Mouse (Mus musculus): ENCODE data around the gene Ccdc93. TPM values are rescaled to one million over a fixed set of nuclear protein-coding genes. Genes with fewer than 3 reads are reported as not detected.
A peak's percentile ranks its signal among the peaks of the same experiment; 100 is the strongest.

Gene Ccdc93
- polyA plus RNA-seq, 1 experiment from 2014 or later: 12.1 TPM

DNA sequence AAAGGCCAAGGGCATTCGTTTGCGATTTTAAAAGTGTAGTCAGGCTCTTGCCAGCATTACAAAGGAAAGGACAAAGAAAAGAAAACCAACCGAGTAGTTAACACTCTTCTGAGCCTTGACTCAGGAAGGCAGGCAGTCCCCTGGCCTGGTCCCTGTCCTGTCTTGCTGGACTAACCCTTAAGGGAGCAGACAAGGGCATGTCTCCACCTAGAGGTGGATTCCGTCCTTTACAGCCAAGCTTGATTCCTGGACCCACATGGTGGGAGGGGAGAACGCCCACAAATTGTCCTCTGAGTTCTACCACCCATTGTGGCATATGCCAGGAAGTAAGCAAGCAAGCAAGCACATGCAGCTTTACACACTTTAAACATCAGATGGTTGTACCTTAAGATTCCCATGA, 59.4 kb downstream of the Ccdc93 start:
- Histone ChIP-seq H3K27me3 (ENCODE audit: low read depth, poor library complexity, severe bottlenecking) (no peaks in the 10 kb centered on the region), H3K4me1 (no peaks in the 10 kb centered on the region), H3K9me3 (replicated peaks) (no peaks in the 10 kb centered on the region), H3K27ac (no peak overlapping the region), H3K4me3 (no peak overlapping the region), H3K36me3 (peaks cover 40% of the 10 kb centered on the region)
- peak; percentile 35 for DNase-seq (ENCODE audit: low spot score)
- 33% methylated on average over 5 of the region's 5 CpGs for WGBS

DNA sequence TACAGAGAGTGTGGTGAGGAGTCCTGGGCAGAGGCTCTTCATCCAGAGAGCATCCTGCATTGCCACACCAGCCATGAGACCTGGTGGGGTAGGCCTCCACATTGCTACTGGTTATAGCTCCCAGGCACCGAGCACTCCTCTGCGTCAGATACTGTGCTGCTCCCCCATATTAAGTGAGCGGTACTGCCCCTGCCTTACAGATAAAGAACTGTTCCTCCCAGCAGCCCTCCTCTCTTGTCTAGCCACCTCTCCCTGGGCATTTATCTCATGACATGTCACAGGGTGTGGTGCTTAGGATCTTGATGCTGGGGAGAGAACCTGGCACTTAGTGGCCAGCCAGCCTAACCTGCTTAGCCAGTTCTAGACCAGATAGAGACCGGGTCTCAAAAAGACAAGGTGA, 66.2 kb downstream of the Ccdc93 start:
- WGBS: 93% methylated on average over 4 of the region's 4 CpGs
- H3K9me3 ChIP-seq (replicated peaks): no peaks in the 10 kb centered on the region
- H3K27ac ChIP-seq: no peak overlapping the region
- no peak for DNase-seq (ENCODE audit: low spot score)
- H3K4me1 ChIP-seq: no peaks in the 10 kb centered on the region
- no peaks in the 10 kb centered on the region for H3K27me3 ChIP-seq (ENCODE audit: low read depth, poor library complexity, severe bottlenecking)
- H3K36me3 ChIP-seq: peaks cover 82% of the 10 kb centered on the region
- no peak overlapping the region for H3K4me3 ChIP-seq

DNA sequence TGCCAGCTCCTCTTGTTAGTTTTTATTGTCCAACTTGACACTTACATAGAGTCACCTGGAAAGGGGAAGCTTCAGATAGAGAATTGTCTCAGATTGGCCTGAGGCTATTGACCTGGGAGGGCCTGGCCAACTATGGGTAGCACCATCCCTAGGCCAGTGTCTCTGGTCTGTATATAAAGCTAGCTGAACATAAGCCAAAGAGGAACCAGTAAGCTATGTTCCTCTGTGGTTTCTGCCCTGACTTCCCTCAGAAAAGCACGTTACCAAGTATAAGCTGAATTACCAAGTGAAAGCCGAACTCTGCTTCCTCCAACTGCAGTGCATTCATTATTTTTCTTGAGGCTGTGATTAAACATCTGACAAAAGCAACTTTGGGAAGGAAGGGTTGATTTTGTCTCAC, 77.9 kb downstream of the Ccdc93 start:
- no peak for DNase-seq (ENCODE audit: low spot score)
- no peaks in the 10 kb centered on the region for H3K27me3 ChIP-seq (ENCODE audit: low read depth, poor library complexity, severe bottlenecking)
- no peaks in the 10 kb centered on the region for H3K4me1 ChIP-seq
- H3K4me3 ChIP-seq: no peak overlapping the region
- no peaks in the 10 kb centered on the region for H3K36me3 ChIP-seq
- WGBS: 87% methylated on average over 2 of the region's 2 CpGs
- H3K27ac ChIP-seq: no peak overlapping the region
- no peaks in the 10 kb centered on the region for H3K9me3 ChIP-seq (replicated peaks)

- Histone ChIP-seq H3K4me3 (no peak overlapping the region), H3K36me3 (no peaks in the 10 kb centered on the region), H3K9me3 (replicated peaks) (no peaks in the 10 kb centered on the region), H3K27me3 (ENCODE audit: low read depth, poor library complexity, severe bottlenecking) (no peaks in the 10 kb centered on the region), H3K27ac (no peak overlapping the region), H3K4me1 (no peaks in the 10 kb centered on the region)
- DNase-seq (ENCODE audit: low spot score): no peak
- 91% methylated on average over 19 of the region's 19 CpGs for WGBS
Measured at GRCm38 (mm10) chr1:121510420-121511140, 79.7 kb downstream of the Ccdc93 start.

DNA sequence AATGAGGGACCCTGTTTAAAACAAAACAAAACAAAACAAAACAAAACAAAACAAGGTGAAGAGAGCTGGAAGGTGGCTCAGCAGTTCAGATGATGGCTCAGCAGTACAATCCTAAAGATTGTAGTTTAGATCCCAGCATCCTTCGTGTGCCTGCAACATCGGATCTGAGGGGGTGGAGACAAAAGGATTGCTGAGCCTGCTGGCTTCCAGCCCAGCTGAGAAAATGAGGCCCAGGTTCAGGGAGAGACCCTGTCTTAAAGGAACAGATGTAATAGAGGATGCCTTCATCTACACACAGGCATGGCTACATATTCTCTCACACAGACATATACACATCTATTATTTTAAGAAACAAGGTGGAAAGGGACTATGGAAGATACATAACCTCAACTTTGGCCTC, 80.3 kb downstream of the Ccdc93 start:
- no peak overlapping the region for H3K4me3 ChIP-seq
- no peaks in the 10 kb centered on the region for H3K36me3 ChIP-seq
- DNase-seq (ENCODE audit: low spot score): no peak
- WGBS: 78% methylated on average over 2 of the region's 2 CpGs
- no peak overlapping the region for H3K27ac ChIP-seq
- H3K9me3 ChIP-seq (replicated peaks): no peaks in the 10 kb centered on the region
- no peaks in the 10 kb centered on the region for H3K4me1 ChIP-seq
- no peaks in the 10 kb centered on the region for H3K27me3 ChIP-seq (ENCODE audit: low read depth, poor library complexity, severe bottlenecking)

GRCm38 (mm10) chr1:121511966-121512365, 81.1 kb downstream of the Ccdc93 start:
- H3K27ac ChIP-seq: no peak overlapping the region
- no peaks in the 10 kb centered on the region for H3K4me1 ChIP-seq
- H3K36me3 ChIP-seq: no peaks in the 10 kb centered on the region
- no peak overlapping the region for H3K4me3 ChIP-seq
- 86% methylated on average over 2 of the region's 2 CpGs for WGBS
- DNase-seq (ENCODE audit: low spot score): no peak
- H3K27me3 ChIP-seq (ENCODE audit: low read depth, poor library complexity, severe bottlenecking): no peaks in the 10 kb centered on the region
- no peaks in the 10 kb centered on the region for H3K9me3 ChIP-seq (replicated peaks)

DNA sequence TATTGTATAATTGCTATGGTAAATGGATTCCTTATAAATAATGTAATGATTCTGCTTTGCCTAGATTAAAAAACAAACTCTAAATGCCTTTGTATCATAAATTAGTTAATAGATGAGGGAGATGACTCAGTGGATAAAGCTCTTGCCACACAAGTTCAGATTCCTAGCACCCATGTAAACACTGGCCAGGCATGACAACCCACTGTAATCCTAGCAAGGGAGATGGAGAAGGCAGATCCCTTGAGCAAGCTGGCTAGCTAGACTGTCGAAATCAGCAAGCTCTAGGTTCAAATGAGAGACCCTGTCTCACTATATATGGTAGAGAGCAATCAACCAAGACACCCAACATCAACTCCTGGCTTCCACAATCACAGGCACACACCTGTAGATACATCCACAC, 87.8 kb downstream of the Ccdc93 start:
- no peak overlapping the region for H3K4me3 ChIP-seq
- no peaks in the 10 kb centered on the region for H3K4me1 ChIP-seq
- WGBS: 75% methylated on average over 1 of the region's 1 CpGs
- H3K27ac ChIP-seq: no peak overlapping the region
- no peaks in the 10 kb centered on the region for H3K36me3 ChIP-seq
- DNase-seq (ENCODE audit: low spot score): no peak
- H3K27me3 ChIP-seq (ENCODE audit: low read depth, poor library complexity, severe bottlenecking): no peaks in the 10 kb centered on the region
- H3K9me3 ChIP-seq (replicated peaks): no peaks in the 10 kb centered on the region

GRCm38 (mm10) chr1:121527061-121527460, 96.2 kb downstream of the Ccdc93 start:
- H3K4me1 ChIP-seq: peaks cover 16% of the 10 kb centered on the region
- no peaks in the 10 kb centered on the region for H3K36me3 ChIP-seq
- no peak overlapping the region for H3K27ac ChIP-seq
- WGBS: 50% methylated on average over 17 of the region's 17 CpGs
- H3K4me3 ChIP-seq: peak overlapping the region; percentile 50
- H3K27me3 ChIP-seq (ENCODE audit: low read depth, poor library complexity, severe bottlenecking): peaks cover 52% of the 10 kb centered on the region
- H3K9me3 ChIP-seq (replicated peaks): no peaks in the 10 kb centered on the region
- no peak for DNase-seq (ENCODE audit: low spot score)

- H3K9me3 ChIP-seq (replicated peaks): no peaks in the 10 kb centered on the region
- H3K27ac ChIP-seq: no peak overlapping the region
- H3K36me3 ChIP-seq: no peaks in the 10 kb centered on the region
- WGBS: 14% methylated on average over 55 of the region's 55 CpGs
- peaks cover 16% of the 10 kb centered on the region for H3K4me1 ChIP-seq
- peak; percentile 52 for DNase-seq (ENCODE audit: low spot score)
- H3K27me3 ChIP-seq (ENCODE audit: low read depth, poor library complexity, severe bottlenecking): peaks cover 52% of the 10 kb centered on the region
- H3K4me3 ChIP-seq: peak overlapping the region; percentile 50
Measured at GRCm38 (mm10) chr1:121527600-121528398, 97.0 kb downstream of the Ccdc93 start.

- Histone ChIP-seq H3K4me1 (peaks cover 16% of the 10 kb centered on the region), H3K27ac (no peak within 1 kb of the TSS), H3K9me3 (replicated peaks) (no peaks in the 10 kb centered on the region), H3K27me3 (ENCODE audit: low read depth, poor library complexity, severe bottlenecking) (peaks cover 52% of the 10 kb centered on the region), H3K4me3 (peak within 1 kb of the TSS; percentile 50), H3K36me3 (no peaks in the 10 kb centered on the region)
- WGBS: 3% methylated on average over 11 of the region's 11 CpGs
- peak; percentile 71 for DNase-seq (ENCODE audit: low spot score)
Measured at GRCm38 (mm10) chr1:121528399-121528720, 97.5 kb downstream of the Ccdc93 start, which contains the start of gene Htr5b. TSS of gene Htr5b (minus strand) at chr1:121528465.

GRCm38 (mm10) chr1:121529286-121529685, 98.4 kb downstream of the Ccdc93 start:
- Histone ChIP-seq H3K36me3 (no peaks in the 10 kb centered on the region), H3K4me3 (no peak overlapping the region), H3K9me3 (replicated peaks) (no peaks in the 10 kb centered on the region), H3K27me3 (ENCODE audit: low read depth, poor library complexity, severe bottlenecking) (peaks cover 52% of the 10 kb centered on the region), H3K27ac (no peak overlapping the region), H3K4me1 (peaks cover 16% of the 10 kb centered on the region)
- no peak for DNase-seq (ENCODE audit: low spot score)
- 84% methylated on average over 6 of the region's 6 CpGs for WGBS

GRCm38 (mm10) chr1:121531439-121531838, 100.6 kb downstream of the Ccdc93 start:
- H3K36me3 ChIP-seq: no peaks in the 10 kb centered on the region
- H3K4me1 ChIP-seq: peaks cover 16% of the 10 kb centered on the region
- H3K27ac ChIP-seq: no peak overlapping the region
- H3K4me3 ChIP-seq: no peak overlapping the region
- H3K9me3 ChIP-seq (replicated peaks): no peaks in the 10 kb centered on the region
- 74% methylated on average over 7 of the region's 7 CpGs for WGBS
- H3K27me3 ChIP-seq (ENCODE audit: low read depth, poor library complexity, severe bottlenecking): peaks cover 41% of the 10 kb centered on the region
- DNase-seq (ENCODE audit: low spot score): no peak

- WGBS: 83% methylated on average over 8 of the region's 8 CpGs
- Histone ChIP-seq H3K4me3 (no peak overlapping the region), H3K9me3 (replicated peaks) (no peaks in the 10 kb centered on the region), H3K27me3 (ENCODE audit: low read depth, poor library complexity, severe bottlenecking) (no peaks in the 10 kb centered on the region), H3K36me3 (no peaks in the 10 kb centered on the region), H3K4me1 (peaks cover 4% of the 10 kb centered on the region; the same call in 1 of the 2 replicates), H3K27ac (no peak overlapping the region)
- DNase-seq (ENCODE audit: low spot score): no peak
Measured at GRCm38 (mm10) chr1:121540361-121540760, 109.5 kb downstream of the Ccdc93 start.
